Mouse (Mus musculus) cerebellum, postnatal 36 days (tissue): ENCODE measurements around the gene Slc4a1.
"Not testable (repeated sequence)": the region's sequence is repeated elsewhere in the genome, so short reads cannot be mapped to it uniquely, and the experiment has no call there.

Source experiments
- DNase-seq, 2 experiments: peaks; one replicate each; pipeline ENCODE4 v3.0.0; 2021 to 2022; ENCODE audit warnings: mixed read lengths in 2 of 2

Slc4a1 gene

GRCm38 (mm10) chr11:102366103-102366502, at the start of gene Slc4a1:
Gene Slc4a1 (minus strand): TSS chr11:102366203.
- not testable (repeated sequence) for DNase-seq

- DNase-seq = no peak
These were observed 49.2 kb upstream of the Slc4a1 start for GRCm38 (mm10) chr11:102415034-102415802.

GRCm38 (mm10) chr11:102413059-102413458, 47.1 kb upstream of the Slc4a1 start:
- no peak for DNase-seq

GRCm38 (mm10) chr11:102411704-102412103, 45.7 kb upstream of the Slc4a1 start:
- DNase-seq = peak; percentile 95 to 96

GRCm38 (mm10) chr11:102411061-102411460, 45.1 kb upstream of the Slc4a1 start:
- no peak for DNase-seq

GRCm38 (mm10) chr11:102410345-102410744, 44.3 kb upstream of the Slc4a1 start:
- not testable (repeated sequence) for DNase-seq

- no peak for DNase-seq
These were observed 43.9 kb upstream of the Slc4a1 start for GRCm38 (mm10) chr11:102409795-102410330.

GRCm38 (mm10) chr11:102408888-102409794, 43.1 kb upstream of the Slc4a1 start:
- no peak for DNase-seq

- DNase-seq = peak; percentile 95 to 97
These were observed 42.4 kb upstream of the Slc4a1 start for GRCm38 (mm10) chr11:102408344-102408876.

- DNase-seq = no peak
These were observed 41.8 kb upstream of the Slc4a1 start, which contains the start of gene Slc25a39 for GRCm38 (mm10) chr11:102407834-102408215. Gene Slc25a39 (minus strand): TSS chr11:102407946.

- peak; percentile 89 to 96 for DNase-seq
These were observed 41.2 kb upstream of the Slc4a1 start for GRCm38 (mm10) chr11:102406900-102407833.

- DNase-seq = no peak
These were observed 40.4 kb upstream of the Slc4a1 start for GRCm38 (mm10) chr11:102406401-102406800.

GRCm38 (mm10) chr11:102405544-102406285, 39.7 kb upstream of the Slc4a1 start:
- DNase-seq = no peak

GRCm38 (mm10) chr11:102404161-102405010, 38.4 kb upstream of the Slc4a1 start:
- DNase-seq = no peak

GRCm38 (mm10) chr11:102403657-102404056, 37.7 kb upstream of the Slc4a1 start:
- DNase-seq = no peak

GRCm38 (mm10) chr11:102401898-102402500, 36.0 kb upstream of the Slc4a1 start:
- peak in 1 of 2 experiments; percentile 24 for DNase-seq

GRCm38 (mm10) chr11:102400513-102401084, 34.6 kb upstream of the Slc4a1 start:
- no peak for DNase-seq

- DNase-seq = no peak
These were observed 33.6 kb upstream of the Slc4a1 start for GRCm38 (mm10) chr11:102399610-102400072.

- no peak for DNase-seq
These were observed 33.1 kb upstream of the Slc4a1 start for GRCm38 (mm10) chr11:102399107-102399506.
